15 mouse cellular contexts compared by ENCODE assay signal in the genomic region with DNA sequence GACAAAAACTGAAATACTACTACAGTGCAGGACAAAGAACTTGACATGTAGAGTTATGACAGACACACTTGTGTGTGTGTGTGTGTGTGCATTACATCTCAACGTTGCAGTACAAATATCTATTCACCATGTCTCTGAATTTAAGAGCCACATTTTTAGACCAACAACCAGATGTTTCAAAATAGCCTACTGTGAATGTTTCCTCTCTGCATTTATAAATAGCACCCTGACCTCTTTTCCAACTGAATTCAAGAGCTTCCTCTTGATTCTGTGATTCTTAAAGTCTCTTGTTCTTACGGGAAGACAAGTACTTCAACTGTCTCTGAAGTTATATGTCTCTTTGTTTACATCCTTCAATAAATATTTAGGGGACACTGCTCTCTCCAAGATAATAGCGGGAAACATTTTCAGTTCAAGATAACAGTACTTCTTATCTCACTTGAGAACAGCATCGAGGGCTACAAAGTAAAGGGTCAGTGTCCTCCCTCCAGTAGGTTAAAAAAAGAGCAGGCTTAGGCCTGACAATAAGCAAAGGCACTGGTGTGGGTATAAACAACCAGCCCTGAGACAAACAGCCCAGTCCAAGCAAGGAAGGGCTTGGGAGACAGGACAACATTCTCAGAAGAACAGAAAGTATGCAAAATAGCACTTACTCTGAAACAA. TPM values are rescaled to one million over a fixed set of nuclear protein-coding genes. Genes with fewer than 3 reads are reported as not detected.
DNase-seq lines count a peak whose midpoint lies in the region; ATAC-seq and TF ChIP-seq lines count a peak whose summit lies in the region.
"Had no signal": no experiment of that assay in that cellular context is flagged by ENCODE, and none has a peak within 500 bp of the region (broad histone marks: within the 10 kb centered on the region; RNA-seq: fewer than 3 reads in every experiment).

No protein-coding gene starts in this region.

- H3K4me3 ChIP-seq in left cerebral cortex, adult 2 months = no peak overlapping the region
- H3K4me3 ChIP-seq in liver, postnatal 0 days (ENCODE audit: low read depth, low read length) = no peak overlapping the region
- H3K4me3 ChIP-seq in myocyte = no peak overlapping the region
- no peak overlapping the region for H3K4me3 ChIP-seq in midbrain, embryonic 15.5 days
- H3K4me3 ChIP-seq: hindbrain, embryonic 10.5 days; neural tube, embryonic 12.5 days had no signal

- no peaks in the 10 kb centered on the region for H3K36me3 ChIP-seq in liver, postnatal 0 days (replicated peaks; ENCODE audit: insufficient read depth, low read length)
- H3K36me3 ChIP-seq in myocyte (ENCODE audit: control insufficient read depth, insufficient read depth) = no peaks in the 10 kb centered on the region
- no peaks in the 10 kb centered on the region for H3K36me3 ChIP-seq in midbrain, embryonic 15.5 days (replicated peaks)
- H3K36me3 ChIP-seq: G1E; hindbrain, embryonic 10.5 days; neural tube, embryonic 12.5 days had no signal

- peak; percentile 28 for ATAC-seq in frontal cortex, adult (ENCODE audit: low TSS enrichment)
- ATAC-seq in liver, postnatal 0 days = no peak
- no peak for ATAC-seq in midbrain, embryonic 15.5 days (replicated peaks)
- ATAC-seq: activated CD4-positive, CD25-positive, alpha-beta regulatory T cell, adult 4 months had no signal

- H3K4me2 ChIP-seq in liver, postnatal 0 days (ENCODE audit: low read depth, low read length) = 0 out of 2 replicates have a peak overlapping the region, but pooled peaks have one; percentile 18
- peak overlapping the region; percentile 10 for H3K4me2 ChIP-seq in myocyte (ENCODE audit: low read depth)
- no peak overlapping the region for H3K4me2 ChIP-seq in midbrain, embryonic 15.5 days
- H3K4me2 ChIP-seq: neural tube, embryonic 12.5 days had no signal

- H3K9me3 ChIP-seq in liver, postnatal 0 days (ENCODE audit: low read length) = no peaks in the 10 kb centered on the region
- no peaks in the 10 kb centered on the region for H3K9me3 ChIP-seq in midbrain, embryonic 15.5 days
- H3K9me3 ChIP-seq: hindbrain, embryonic 10.5 days; neural tube, embryonic 12.5 days had no signal

- no peaks in the 10 kb centered on the region for H3K27me3 ChIP-seq in liver, postnatal 0 days (ENCODE audit: insufficient read depth, low read length)
- no peaks in the 10 kb centered on the region for H3K27me3 ChIP-seq in myocyte (ENCODE audit: control insufficient read depth, insufficient read depth, insufficient read length)
- no peaks in the 10 kb centered on the region for H3K27me3 ChIP-seq in midbrain, embryonic 15.5 days (replicated peaks)
- H3K27me3 ChIP-seq: neural tube, embryonic 12.5 days had no signal

- H3K9ac ChIP-seq in liver, postnatal 0 days (replicated peaks) = no peak overlapping the region
- no peak overlapping the region for H3K9ac ChIP-seq in midbrain, embryonic 15.5 days
- H3K9ac ChIP-seq: neural tube, embryonic 12.5 days had no signal

- TF ChIP-seq EP300 in liver, postnatal 0 days (IDR thresholded peaks at IDR 0.05; ENCODE audit: low read depth) = peak; percentile 48; the same call in 1 of the 2 replicates

- H3K79me2 ChIP-seq in myocyte (ENCODE audit: control insufficient read depth, insufficient read depth) = no peaks in the 10 kb centered on the region

- H3K4me1 ChIP-seq in liver, postnatal 0 days (ENCODE audit: insufficient read depth) = peaks cover 16% of the 10 kb centered on the region
- H3K4me1 ChIP-seq in midbrain, embryonic 15.5 days = peaks cover 3% of the 10 kb centered on the region; the same call in 1 of the 2 replicates
- H3K4me1 ChIP-seq: neural tube, embryonic 12.5 days had no signal

- no peak for DNase-seq in frontal cortex, postnatal 25 days (ENCODE audit: low spot score in 2 of 2)
- DNase-seq in left cerebral cortex, adult 2 months (ENCODE audit: extremely low spot score in 1 of 2, low spot score in 2 of 2) = no peak
- no peak for DNase-seq in left cerebral cortex, adult 9 months (ENCODE audit: low spot score in 2 of 2)
- DNase-seq in liver, postnatal 0 days = no peak
- DNase-seq in cerebellum, adult 11-12 months = no peak
- DNase-seq: kidney, postnatal 14 days; right cerebral cortex, adult 18-20 months had no signal

- TF ChIP-seq POLR2A in myocyte (IDR thresholded peaks at IDR 0.05; ENCODE audit: insufficient read length, low read depth) = no peak

- WGBS in liver, postnatal 0 days (ENCODE audit: insufficient replicate concordance) = 13% methylated on average over 4 of the region's 4 CpGs
- 78% methylated on average over 4 of the region's 4 CpGs for WGBS in midbrain, embryonic 15.5 days

- intact Hi-C loops in left cerebral cortex, adult 2 months (cut with DNase I) = no loop called here

- H3K27ac ChIP-seq in left cerebral cortex, adult 2 months = peak overlapping the region; percentile 95
- H3K27ac ChIP-seq in liver, postnatal 0 days (ENCODE audit: low read depth) = peak overlapping the region; percentile 52
- no peak overlapping the region for H3K27ac ChIP-seq in midbrain, embryonic 15.5 days
- H3K27ac ChIP-seq: hindbrain, embryonic 10.5 days; neural tube, embryonic 12.5 days had no signal

- no peak for TF ChIP-seq CTCF in left cerebral cortex, adult 2 months (IDR thresholded peaks at IDR 0.05)
- TF ChIP-seq CTCF in liver, postnatal 0 days (IDR thresholded peaks at IDR 0.05; ENCODE audit: low read depth) = no peak

- no peak overlapping the region for H3ac ChIP-seq in myocyte (ENCODE audit: control insufficient read depth, insufficient read length)

TF ChIP-seq in myocyte, 11 proteins besides CTCF, POLR2A, EP300 and RAD21:
- TF ChIP-seq TCF12 (IDR thresholded peaks at IDR 0.05; ENCODE audit: insufficient read depth, poor library complexity, severe bottlenecking) (no peak), MAX (IDR thresholded peaks at IDR 0.05; ENCODE audit: low read depth) (no peak), USF1 (IDR thresholded peaks at IDR 0.05; ENCODE audit: low read depth) (no peak), MYOD1 (IDR thresholded peaks at IDR 0.05; ENCODE audit: control insufficient read depth in 1 of 3, insufficient read length in 2 of 3, low read depth in 2 of 3) (no peak), CEBPB (IDR thresholded peaks at IDR 0.05; ENCODE audit: insufficient read depth, poor library complexity, severe bottlenecking) (no peak), TCF3 (IDR thresholded peaks at IDR 0.05; ENCODE audit: insufficient read length, low read depth) (no peak), MYOG (IDR thresholded peaks at IDR 0.05; ENCODE audit: control insufficient read depth in 1 of 3, insufficient read depth in 1 of 3, insufficient read length in 2 of 3, low read depth in 2 of 3) (no peak), POLR2AphosphoS2 (IDR thresholded peaks at IDR 0.05; ENCODE audit: insufficient read length, low read depth) (no peak), SRF (IDR thresholded peaks at IDR 0.05; ENCODE audit: control insufficient read depth, insufficient read length, low read depth) (no peak), REST (IDR thresholded peaks at IDR 0.05; ENCODE audit: insufficient read depth, insufficient read length) (no peak), E2F4 (IDR thresholded peaks at IDR 0.05; ENCODE audit: insufficient read depth) (no peak)

RNA-seq across cellular contexts. Expression of a gene that starts 3.5 kb away (rescaled TPM):
- 10 to 100 TPM; 64.7 to 73.6 TPM for total RNA-seq in left cerebral cortex, adult 2 months (2021)
- polyA plus RNA-seq in liver, postnatal 0 days (2015; fragmentation: Nextera tagmentation; extraction: Ambion mirVana) = 6.8 and 7.9 TPM in 2 replicates
- polyA plus RNA-seq in myocyte (2012; fragmentation: generic; extraction: Trizol) = 1.2 TPM
- polyA plus RNA-seq in midbrain, embryonic 15.5 days (2015; fragmentation: Nextera tagmentation; extraction: Ambion mirVana) = 4.3 and 6.5 TPM in 2 replicates
- polyA plus RNA-seq: G1E had no signal

RNA-seq across cellular contexts. Expression of a gene that starts 51.2 kb away (rescaled TPM):
- total RNA-seq in left cerebral cortex, adult 2 months (2021) = not detected
- not detected in 2 replicates for polyA plus RNA-seq in liver, postnatal 0 days (2015; fragmentation: Nextera tagmentation; extraction: Ambion mirVana)
- 0.29 TPM for polyA plus RNA-seq in myocyte (2012; fragmentation: generic; extraction: Trizol)
- polyA plus RNA-seq in midbrain, embryonic 15.5 days (2015; fragmentation: Nextera tagmentation; extraction: Ambion mirVana) = not detected in 2 replicates
- total RNA-seq: common myeloid progenitor, adult 5-6 weeks had no signal
- polyA plus RNA-seq: activated CD4-positive, CD25-positive, alpha-beta regulatory T cell, adult 4 months; G1E; hindbrain, embryonic 10.5 days; neural tube, embryonic 12.5 days had no signal
